Mouse (Mus musculus): Measurements from ENCODE around the gene Foxp1.

Gene Foxp1

GRCm38 (mm10) chr6:99035459-99036375, 486.8 kb downstream of the Foxp1 start:
- no peak for DNase-seq

DNA sequence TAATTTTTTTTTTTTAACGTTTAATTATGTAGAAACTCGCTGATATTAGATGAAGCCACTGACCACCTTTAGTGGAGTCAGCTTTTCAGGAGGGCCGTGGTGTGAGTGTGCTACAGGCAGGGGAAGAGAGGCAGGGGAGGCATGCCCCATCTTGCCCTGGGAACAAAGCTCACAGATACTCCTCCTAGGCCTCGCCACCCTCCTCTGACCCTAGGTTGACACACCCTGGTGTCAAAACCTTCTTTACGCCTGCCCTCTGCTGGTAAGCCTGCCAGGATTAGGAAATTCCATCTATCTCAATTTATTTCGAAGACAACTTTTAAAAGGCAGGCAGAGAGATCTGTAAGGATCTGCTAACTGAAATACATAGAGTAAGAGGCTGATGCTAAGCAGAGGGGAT, 489.5 kb downstream of the Foxp1 start:
- no peak for DNase-seq

- DNase-seq, result no peak
Observed at GRCm38 (mm10) chr6:99031321-99031903, 491.1 kb downstream of the Foxp1 start.

GRCm38 (mm10) chr6:99030251-99030650, 492.3 kb downstream of the Foxp1 start:
- no peak for DNase-seq

GRCm38 (mm10) chr6:99029438-99029837, 493.1 kb downstream of the Foxp1 start:
- no peak for DNase-seq

GRCm38 (mm10) chr6:99028989-99029305, 493.6 kb downstream of the Foxp1 start:
- no peak for DNase-seq

- DNase-seq, result no peak
Observed at GRCm38 (mm10) chr6:99028161-99028988, 494.1 kb downstream of the Foxp1 start.

- no peak for DNase-seq
Observed at GRCm38 (mm10) chr6:99027542-99028160, 494.9 kb downstream of the Foxp1 start.

DNA sequence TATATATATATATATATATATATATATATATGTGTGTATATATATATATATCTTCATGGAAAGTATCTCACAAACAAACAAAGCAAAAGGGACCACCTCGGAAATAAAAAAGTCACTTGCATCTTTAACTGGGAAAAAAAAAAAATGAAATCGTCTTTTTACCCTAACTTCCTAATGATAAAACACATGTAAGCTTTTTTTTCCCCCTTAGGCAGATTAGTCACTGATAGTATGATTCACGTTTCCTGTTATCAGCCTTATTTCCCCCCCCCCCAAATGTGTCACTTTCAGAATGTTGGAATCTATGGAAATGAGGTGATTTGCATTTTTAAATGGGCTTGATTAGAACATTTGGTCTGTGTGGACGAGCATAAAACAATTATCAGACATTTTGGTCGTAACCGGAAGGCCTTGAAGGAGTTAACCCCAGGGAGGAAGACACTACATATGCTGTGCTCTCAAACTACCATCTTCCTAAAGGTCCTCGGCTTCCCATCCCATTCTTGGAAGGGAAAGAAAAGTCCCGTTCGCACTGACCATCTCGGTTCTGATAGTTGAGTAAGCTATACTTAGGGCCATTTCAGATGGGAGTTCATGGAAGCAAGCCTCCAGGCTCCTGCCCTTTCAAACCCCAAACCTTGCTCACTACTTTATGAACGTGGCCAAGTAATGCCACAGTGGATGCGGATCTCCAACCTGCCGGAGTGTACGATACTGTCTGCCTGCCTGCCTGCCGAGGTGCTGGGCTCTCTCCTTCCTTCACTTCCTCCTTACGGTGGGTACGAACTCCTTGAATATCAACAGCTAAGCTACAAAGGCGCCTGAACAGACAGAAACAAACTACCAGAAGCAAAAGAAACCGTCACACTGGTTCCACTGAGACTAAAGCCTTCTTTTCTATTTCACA, 495.6 kb downstream of the Foxp1 start:
- no peak for DNase-seq

DNA sequence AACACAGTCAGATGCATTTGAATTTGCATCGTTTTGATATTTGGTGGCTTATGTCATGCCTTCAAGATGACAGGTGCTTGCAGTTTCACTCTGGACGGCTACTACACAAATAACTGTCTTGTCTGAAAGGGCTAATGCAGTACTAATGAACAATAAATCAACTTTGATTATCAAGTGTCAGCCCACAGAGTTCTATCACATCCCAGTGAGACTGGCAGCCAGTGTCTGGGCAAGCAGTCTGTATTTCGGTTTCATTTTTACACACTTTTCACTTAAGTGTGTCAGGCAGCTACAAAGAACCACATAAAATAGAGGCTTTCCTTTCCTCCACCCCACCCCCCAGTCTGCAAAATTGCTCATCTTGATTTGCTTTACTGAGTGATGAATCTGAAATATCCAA, 496.5 kb downstream of the Foxp1 start:
- DNase-seq, result no peak

- no peak for DNase-seq
Observed at GRCm38 (mm10) chr6:99024588-99024987, 497.9 kb downstream of the Foxp1 start.

- no peak for DNase-seq
Observed at GRCm38 (mm10) chr6:99020570-99021444, 501.7 kb downstream of the Foxp1 start.

DNA sequence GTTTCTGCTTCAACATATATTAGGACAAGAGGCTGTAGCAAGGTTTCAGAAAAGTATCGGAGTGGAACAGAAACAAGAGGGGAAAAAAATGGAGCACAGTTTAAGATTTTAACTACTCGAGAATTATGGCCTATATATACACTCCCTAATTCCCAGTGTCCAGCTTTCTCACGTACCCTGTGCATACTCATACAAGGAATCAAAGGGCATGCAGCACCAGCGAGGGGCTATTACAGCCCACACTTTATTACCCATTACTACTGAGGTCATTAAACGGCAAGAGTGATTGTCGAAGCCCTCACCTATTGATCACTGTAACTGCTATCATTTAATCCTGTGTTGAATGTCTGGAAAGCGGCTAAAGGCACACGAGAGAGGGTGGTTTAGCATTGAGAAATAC, 502.8 kb downstream of the Foxp1 start:
- DNase-seq, result no peak

DNA sequence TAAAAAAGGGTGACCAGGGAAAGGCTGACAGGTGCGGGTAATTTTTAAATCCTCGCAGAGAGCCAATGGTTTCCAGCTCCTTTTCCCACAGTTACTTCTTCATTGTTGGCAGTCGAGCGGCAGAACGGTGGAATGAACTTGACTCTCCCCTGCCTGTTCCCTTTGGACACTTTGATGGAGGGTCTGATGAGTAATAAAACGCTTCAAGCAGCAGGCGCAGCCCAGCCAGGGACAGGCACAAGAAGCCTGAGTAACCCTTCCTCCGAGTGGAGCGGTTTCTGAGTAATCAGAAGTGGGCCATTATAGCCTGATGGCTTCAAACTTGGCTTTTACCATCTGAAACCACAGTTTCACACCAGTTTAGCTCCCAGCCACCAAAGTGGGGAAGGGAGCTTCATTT, 503.3 kb downstream of the Foxp1 start:
- no peak for DNase-seq

DNA sequence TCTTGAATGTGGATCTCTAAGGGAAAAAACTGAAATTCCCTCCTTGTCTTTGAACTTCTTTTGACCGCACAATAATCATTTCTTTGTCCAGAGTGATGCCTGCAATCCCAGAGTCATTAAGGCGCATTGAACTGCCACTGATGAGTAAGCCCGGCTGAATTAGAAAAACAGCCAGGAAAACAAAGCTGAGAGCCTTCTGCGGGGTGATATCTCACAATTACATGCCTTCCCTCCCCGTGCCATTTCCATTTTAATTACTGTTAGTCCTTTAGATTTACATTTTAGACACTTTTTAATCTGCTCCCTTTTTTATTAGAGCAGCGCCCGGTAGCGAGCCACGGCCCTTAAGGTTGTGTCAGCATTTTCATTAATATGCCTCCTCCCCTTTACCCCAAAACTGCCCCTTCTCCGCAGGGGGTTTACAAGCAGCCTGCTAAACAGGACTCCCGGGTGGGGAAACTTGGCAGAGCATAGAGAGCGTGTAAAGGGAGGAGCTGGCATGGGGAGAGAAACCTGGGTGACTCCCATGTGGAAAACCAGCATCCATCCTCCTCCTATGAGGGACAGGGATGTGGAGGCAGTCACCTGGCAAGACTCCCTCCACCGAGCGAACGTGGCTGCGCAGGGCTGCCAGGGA, 508.5 kb downstream of the Foxp1 start:
- DNase-seq, result no peak

GRCm38 (mm10) chr6:99013119-99013865, 509.2 kb downstream of the Foxp1 start:
- no peak for DNase-seq

DNA sequence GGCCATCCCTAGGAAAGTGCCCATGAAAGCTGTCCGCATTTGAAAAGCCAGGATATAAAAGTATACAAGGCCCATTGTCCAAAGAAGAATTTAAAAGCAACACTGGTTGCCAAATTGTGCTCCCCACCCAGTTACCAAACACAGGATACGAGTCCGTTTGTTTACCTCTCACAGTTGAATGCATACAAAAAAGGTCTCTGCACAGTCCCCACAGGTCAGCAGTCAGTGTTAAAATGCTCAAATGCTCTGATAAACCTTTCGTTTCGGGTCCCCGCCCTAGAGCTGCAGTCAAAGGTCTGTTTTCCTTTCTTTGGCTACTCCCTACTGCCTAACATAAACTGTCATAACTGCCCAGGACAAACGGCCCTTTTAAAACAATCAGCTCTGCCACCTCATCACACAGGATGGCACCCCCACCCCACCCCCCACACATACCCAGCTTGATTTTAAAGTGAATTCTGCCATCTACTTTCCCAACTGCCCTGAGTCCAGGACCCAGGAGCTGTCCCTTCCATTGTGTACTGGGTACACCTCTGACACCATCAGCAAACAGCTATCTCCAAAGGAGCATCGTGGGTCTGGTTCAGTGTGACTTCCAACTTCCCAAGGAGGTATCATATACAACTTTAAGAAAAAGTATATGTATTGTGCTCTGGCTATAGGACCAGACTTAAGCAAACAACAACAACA, 510.5 kb downstream of the Foxp1 start:
- no peak for DNase-seq

GRCm38 (mm10) chr6:99009771-99010170, 512.8 kb downstream of the Foxp1 start:
- no peak for DNase-seq

- no peak for DNase-seq
Observed at GRCm38 (mm10) chr6:99008565-99008964, 514.0 kb downstream of the Foxp1 start.
